Mouse (Mus musculus) liver, embryonic 14.5 days (tissue): ENCODE data around the gene Topbp1.

Source experiments
- CTCF ChIP-seq: IDR thresholded peaks from 2 replicates; pipeline ENCODE4 v1.5.1; 2016; ENCODE audit warnings: antibody characterized with exemption, low read depth, control low read depth
- EP300 ChIP-seq: IDR thresholded peaks from 2 replicates; pipeline ENCODE4 v1.6.1; 2016; ENCODE audit warnings: antibody characterized with exemption, low read depth

DNA sequence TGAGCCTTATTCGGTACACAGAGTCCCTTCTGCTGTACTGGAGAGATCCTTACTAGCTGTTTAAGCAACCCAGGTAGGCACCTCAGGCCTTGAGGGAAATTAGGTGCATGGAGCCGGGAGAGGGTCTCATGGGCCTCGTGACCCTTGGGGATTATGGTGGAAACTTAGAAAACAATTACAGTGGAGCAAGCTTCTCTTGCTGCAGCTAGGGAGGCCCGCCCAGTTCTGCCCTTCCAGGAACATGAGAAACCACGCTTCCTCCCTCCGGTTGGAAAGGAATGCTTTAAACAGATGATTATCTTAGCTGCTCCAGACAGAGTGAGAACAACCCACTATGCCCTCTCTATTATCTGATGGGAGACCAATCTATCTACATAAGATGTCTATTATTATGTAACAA lies 78.0 kb downstream of the Topbp1 start:
- no peak for TF ChIP-seq EP300
- TF ChIP-seq CTCF: no peak
